Mouse (Mus musculus): Measurements from ENCODE around the gene Wdr31. TPM values are rescaled to one million over a fixed set of nuclear protein-coding genes. Genes with fewer than 3 reads are reported as not detected.

The Wdr31 gene
- polyA plus RNA-seq, 1 experiment from 2014 or later = 11.0 TPM

- no peak overlapping the region for H3K4me3 ChIP-seq
- no peaks in the 10 kb centered on the region for H3K27me3 ChIP-seq (replicated peaks; ENCODE audit: low read depth, poor library complexity, severe bottlenecking)
- H3K4me1 ChIP-seq = no peaks in the 10 kb centered on the region
- no peak overlapping the region for H3K27ac ChIP-seq (replicated peaks)
- DNase-seq (ENCODE audit: low spot score) = no peak
- H3K9me3 ChIP-seq = no peaks in the 10 kb centered on the region
- peaks cover 9% of the 10 kb centered on the region for H3K36me3 ChIP-seq (replicated peaks)
Measured at GRCm38 (mm10) chr4:62430678-62431077, 40.0 kb downstream of the Wdr31 start.

DNA sequence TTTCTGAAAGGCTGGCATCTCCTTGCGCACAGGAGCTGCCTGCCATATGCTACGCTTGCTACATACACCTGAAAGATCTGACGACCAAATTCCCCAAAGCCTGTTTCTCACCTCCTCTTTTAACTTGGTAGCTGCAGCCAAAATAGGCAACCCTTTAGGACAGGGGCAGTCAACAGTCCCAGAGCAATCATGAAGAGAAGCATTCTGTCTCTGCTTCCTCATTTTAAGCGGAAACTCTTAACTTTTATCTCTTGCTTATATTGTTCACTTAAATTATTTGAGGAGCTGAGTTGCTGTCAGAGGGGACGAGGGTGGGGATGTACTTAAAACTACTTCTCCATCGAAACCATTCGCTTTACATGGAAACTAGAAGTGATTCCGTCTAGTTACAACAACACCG, 41.1 kb downstream of the Wdr31 start:
- Histone ChIP-seq H3K27me3 (replicated peaks; ENCODE audit: low read depth, poor library complexity, severe bottlenecking) (no peaks in the 10 kb centered on the region), H3K27ac (replicated peaks) (no peak overlapping the region), H3K4me1 (no peaks in the 10 kb centered on the region), H3K4me3 (no peak overlapping the region), H3K9me3 (no peaks in the 10 kb centered on the region), H3K36me3 (replicated peaks) (peaks cover 19% of the 10 kb centered on the region)
- no peak for DNase-seq (ENCODE audit: low spot score)
- WGBS = 90% methylated on average over 9 of the region's 9 CpGs

DNA sequence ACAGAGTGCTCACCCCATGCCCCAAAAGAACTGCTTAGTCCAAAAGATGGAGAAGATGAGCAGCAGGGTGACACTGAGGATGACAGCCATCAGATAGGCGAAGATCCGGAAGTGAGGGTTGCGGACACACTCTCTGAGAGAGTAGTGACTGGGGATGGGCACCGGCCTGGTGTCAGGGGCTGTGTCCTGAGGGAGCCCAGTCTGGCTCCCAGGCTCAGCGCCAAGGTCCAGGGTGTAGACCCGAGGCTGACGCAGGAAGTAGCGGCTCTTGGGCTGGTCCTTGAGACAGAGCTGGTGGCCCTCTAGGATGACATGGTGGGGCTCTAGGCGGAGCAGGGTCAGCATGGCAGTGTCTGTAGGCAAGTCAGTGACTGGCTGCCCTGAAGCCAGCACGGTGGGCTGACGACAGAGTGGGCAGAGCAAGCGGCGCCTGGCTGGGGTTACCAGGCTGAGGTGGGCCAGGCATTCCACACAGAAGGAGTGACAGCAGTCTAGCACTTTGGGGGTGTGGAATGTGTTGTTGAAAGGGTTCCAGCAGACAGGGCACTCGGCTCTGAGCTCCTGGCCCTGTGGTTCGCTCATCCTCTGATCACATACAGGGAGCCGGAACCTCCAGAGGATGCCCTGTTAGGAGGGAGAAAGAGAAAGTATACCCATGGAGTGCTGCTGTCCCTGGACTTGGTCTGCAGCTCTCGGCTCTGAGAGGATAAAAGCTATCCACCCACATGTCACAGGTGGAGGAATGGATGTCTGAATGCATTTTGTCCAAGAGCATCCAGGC, 42.5 kb downstream of the Wdr31 start:
- WGBS = 77% methylated on average over 17 of the region's 17 CpGs
- Histone ChIP-seq H3K27ac (replicated peaks) (no peak overlapping the region), H3K4me3 (no peak overlapping the region), H3K36me3 (replicated peaks) (peaks cover 34% of the 10 kb centered on the region), H3K9me3 (no peaks in the 10 kb centered on the region), H3K4me1 (no peaks in the 10 kb centered on the region), H3K27me3 (replicated peaks; ENCODE audit: low read depth, poor library complexity, severe bottlenecking) (no peaks in the 10 kb centered on the region)
- no peak for DNase-seq (ENCODE audit: low spot score)

- H3K36me3 ChIP-seq (replicated peaks) = peaks cover 57% of the 10 kb centered on the region
- no peak for DNase-seq (ENCODE audit: low spot score)
- H3K4me1 ChIP-seq = no peaks in the 10 kb centered on the region
- no peak overlapping the region for H3K27ac ChIP-seq (replicated peaks)
- H3K9me3 ChIP-seq = no peaks in the 10 kb centered on the region
- H3K27me3 ChIP-seq (replicated peaks; ENCODE audit: low read depth, poor library complexity, severe bottlenecking) = no peaks in the 10 kb centered on the region
- no peak overlapping the region for H3K4me3 ChIP-seq
- 90% methylated on average over 4 of the region's 4 CpGs for WGBS
Measured at GRCm38 (mm10) chr4:62425891-62426290, 44.8 kb downstream of the Wdr31 start.

GRCm38 (mm10) chr4:62419091-62419490, 51.6 kb downstream of the Wdr31 start:
- H3K27me3 ChIP-seq (replicated peaks; ENCODE audit: low read depth, poor library complexity, severe bottlenecking) = no peaks in the 10 kb centered on the region
- H3K9me3 ChIP-seq = no peaks in the 10 kb centered on the region
- H3K27ac ChIP-seq (replicated peaks) = no peak overlapping the region
- H3K4me3 ChIP-seq = no peak overlapping the region
- 94% methylated on average over 6 of the region's 6 CpGs for WGBS
- no peak for DNase-seq (ENCODE audit: low spot score)
- H3K36me3 ChIP-seq (replicated peaks) = peaks cover 100% of the 10 kb centered on the region
- H3K4me1 ChIP-seq = no peaks in the 10 kb centered on the region

GRCm38 (mm10) chr4:62418448-62418847, 52.2 kb downstream of the Wdr31 start:
- 90% methylated on average over 8 of the region's 8 CpGs for whole genome bisulfite sequencing
- no peak overlapping the region for H3K27ac ChIP-seq (replicated peaks)
- H3K4me3 ChIP-seq = no peak overlapping the region
- H3K27me3 ChIP-seq (replicated peaks; ENCODE audit: low read depth, poor library complexity, severe bottlenecking) = no peaks in the 10 kb centered on the region
- H3K4me1 ChIP-seq = no peaks in the 10 kb centered on the region
- peaks cover 100% of the 10 kb centered on the region for H3K36me3 ChIP-seq (replicated peaks)
- no peaks in the 10 kb centered on the region for H3K9me3 ChIP-seq
- no peak for DNase-seq (ENCODE audit: low spot score)

DNA sequence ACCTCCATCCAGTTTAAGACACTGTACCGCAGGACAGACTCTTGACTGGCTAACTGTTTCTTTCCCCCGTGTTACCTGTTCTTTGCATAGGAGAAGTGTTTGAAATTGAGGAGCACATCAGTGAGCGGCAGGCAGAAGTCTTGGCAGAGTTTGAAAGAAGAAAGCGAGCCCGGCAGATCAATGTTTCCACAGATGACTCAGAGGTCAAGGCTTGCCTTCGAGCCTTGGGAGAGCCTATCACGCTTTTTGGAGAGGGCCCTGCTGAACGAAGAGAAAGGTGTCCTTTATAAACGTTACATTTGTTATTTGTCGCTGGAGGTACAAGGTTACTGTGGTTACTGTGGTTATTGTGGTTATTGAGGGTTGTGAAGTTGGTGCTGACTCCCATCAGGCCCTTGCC, 59.1 kb downstream of the Wdr31 start:
- no peak for DNase-seq (ENCODE audit: low spot score)
- no peaks in the 10 kb centered on the region for H3K9me3 ChIP-seq
- no peak overlapping the region for H3K27ac ChIP-seq (replicated peaks)
- no peaks in the 10 kb centered on the region for H3K27me3 ChIP-seq (replicated peaks; ENCODE audit: low read depth, poor library complexity, severe bottlenecking)
- H3K36me3 ChIP-seq (replicated peaks) = peaks cover 64% of the 10 kb centered on the region
- H3K4me3 ChIP-seq = no peak overlapping the region
- H3K4me1 ChIP-seq = peaks cover 15% of the 10 kb centered on the region
- WGBS = 94% methylated on average over 10 of the region's 10 CpGs

- Histone ChIP-seq H3K36me3 (replicated peaks) (peaks cover 62% of the 10 kb centered on the region), H3K4me3 (peak overlapping the region; percentile 86)
- 90% methylated on average over 2 of the region's 2 CpGs for WGBS
Measured at GRCm38 (mm10) chr4:62410325-62410724, 60.4 kb downstream of the Wdr31 start.

GRCm38 (mm10) chr4:62409615-62410014, 61.1 kb downstream of the Wdr31 start:
- DNase-seq (ENCODE audit: low spot score) = no peak
- Histone ChIP-seq H3K9me3 (no peaks in the 10 kb centered on the region), H3K36me3 (replicated peaks) (peaks cover 62% of the 10 kb centered on the region), H3K4me3 (peak overlapping the region; percentile 86), H3K27ac (replicated peaks) (peak overlapping the region; percentile 89), H3K27me3 (replicated peaks; ENCODE audit: low read depth, poor library complexity, severe bottlenecking) (no peaks in the 10 kb centered on the region), H3K4me1 (peaks cover 30% of the 10 kb centered on the region)
- WGBS = 47% methylated on average over 6 of the region's 6 CpGs

More at GRCm38 (mm10) chr4:62410325-62410724, 60.4 kb downstream of the Wdr31 start:
- Histone ChIP-seq H3K4me1 (peaks cover 26% of the 10 kb centered on the region), H3K9me3 (no peaks in the 10 kb centered on the region), H3K27me3 (replicated peaks; ENCODE audit: low read depth, poor library complexity, severe bottlenecking) (no peaks in the 10 kb centered on the region), H3K27ac (replicated peaks) (no peak overlapping the region)
- no peak for DNase-seq (ENCODE audit: low spot score)

GRCm38 (mm10) chr4:62408601-62409282, 62.0 kb downstream of the Wdr31 start, which contains the start of the genes Cdc26 and Prpf4:
Cdc26 (minus strand) TSS chr4:62408642.
Prpf4 (plus strand) TSS chr4:62408797.
- Histone ChIP-seq H3K27ac (replicated peaks) (peak within 1 kb of the TSS; percentile 89), H3K27me3 (replicated peaks; ENCODE audit: low read depth, poor library complexity, severe bottlenecking) (no peaks in the 10 kb centered on the region), H3K9me3 (no peaks in the 10 kb centered on the region), H3K4me1 (peaks cover 32% of the 10 kb centered on the region), H3K4me3 (peak within 1 kb of the TSS; percentile 86), H3K36me3 (replicated peaks) (peaks cover 62% of the 10 kb centered on the region)
- peak; percentile 97 for DNase-seq (ENCODE audit: low spot score)
- WGBS = under 1% methylated on average over 39 of the region's 39 CpGs

GRCm38 (mm10) chr4:62407730-62408582, 62.7 kb downstream of the Wdr31 start:
- peaks cover 32% of the 10 kb centered on the region for H3K4me1 ChIP-seq
- peak overlapping the region; percentile 89 for H3K27ac ChIP-seq (replicated peaks)
- no peaks in the 10 kb centered on the region for H3K9me3 ChIP-seq
- peak; percentile 77 for DNase-seq (ENCODE audit: low spot score)
- H3K27me3 ChIP-seq (replicated peaks; ENCODE audit: low read depth, poor library complexity, severe bottlenecking) = no peaks in the 10 kb centered on the region
- under 1% methylated on average over 35 of the region's 35 CpGs for WGBS
- peaks cover 62% of the 10 kb centered on the region for H3K36me3 ChIP-seq (replicated peaks)
- H3K4me3 ChIP-seq = peak overlapping the region; percentile 86

- no peak overlapping the region for H3K27ac ChIP-seq (replicated peaks)
- peak overlapping the region; percentile 31; the same call in 1 of the 2 replicates for H3K4me3 ChIP-seq
- DNase-seq (ENCODE audit: low spot score) = no peak
- no peaks in the 10 kb centered on the region for H3K27me3 ChIP-seq (replicated peaks; ENCODE audit: low read depth, poor library complexity, severe bottlenecking)
- no peaks in the 10 kb centered on the region for H3K9me3 ChIP-seq
- WGBS = 86% methylated on average over 4 of the region's 4 CpGs
- peaks cover 32% of the 10 kb centered on the region for H3K4me1 ChIP-seq
- peaks cover 62% of the 10 kb centered on the region for H3K36me3 ChIP-seq (replicated peaks)
Measured at GRCm38 (mm10) chr4:62406133-62406532, 64.6 kb downstream of the Wdr31 start.
